In the genomic region with DNA sequence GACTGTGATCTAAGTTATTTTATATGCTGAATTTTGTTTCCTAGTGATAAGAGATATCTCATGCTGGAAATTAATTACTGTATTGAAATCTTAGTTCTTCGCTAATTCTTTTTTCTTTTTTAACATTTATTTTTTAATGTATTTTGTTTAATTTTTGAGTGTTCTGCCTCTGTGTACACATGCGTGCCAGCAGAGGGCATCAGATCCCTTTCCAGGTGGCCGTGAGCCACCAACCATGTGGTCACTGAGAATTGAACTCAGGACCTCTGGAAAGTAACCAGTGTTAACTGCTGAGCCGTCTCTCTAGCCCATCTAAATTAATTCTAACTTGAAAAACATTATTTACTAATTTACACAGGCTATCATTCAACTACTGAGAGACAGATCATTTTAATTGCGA, we compare ENCODE assay signal across 8 mouse cellular contexts.
A peak's percentile ranks its signal among the peaks of the same experiment; 100 is the strongest.
DNase-seq lines count a peak whose midpoint lies in the region; ATAC-seq lines count a peak whose summit lies in the region.

No protein-coding gene starts in this region.

- DNase-seq in CD4-positive, CD25-positive, alpha-beta regulatory T cell, adult 2 months (ENCODE audit: low read depth, low spot score), result peak; percentile 57
- peak; percentile 10 for DNase-seq in left cerebral cortex, postnatal 4 days
- no peak for DNase-seq in left cerebral cortex, postnatal 14 days (ENCODE audit: low spot score in 2 of 2)
- peak; percentile 40 for DNase-seq in embryo, embryonic 11 days
- no peak for DNase-seq in ovary, adult 18-20 months (ENCODE audit: low spot score)

- intact Hi-C loops in left cerebral cortex, postnatal 4 days (cut with DNase I), result no loop called here
- intact Hi-C loops in left cerebral cortex, postnatal 14 days (cut with DNase I), result loop anchor here (10.0 kb wide), 1 partner anchor 127 kb away; no protein-coding TSS in a partner anchor

- no peak for ATAC-seq in CD4-positive, CD25-positive, alpha-beta regulatory T cell, adult 4 months
- ATAC-seq in megakaryocyte-erythroid progenitor cell, adult 5-6 weeks (replicated peaks; ENCODE audit: low FRiP score, low TSS enrichment, poor library complexity, severe bottlenecking), result peak; percentile 55; the same call in 1 of the 2 replicates
- no peak for ATAC-seq in monocyte, adult 5-6 weeks (replicated peaks; ENCODE audit: insufficient number of reproducible peaks, low FRiP score, low TSS enrichment, poor library complexity, severe bottlenecking)

Comparison
In these comparisons a context has a peak if more than half of its experiments do, and no peak if none do; other contexts are left out.
1. DNase-seq: peak in CD4-positive, CD25-positive, alpha-beta regulatory T cell, adult 2 months (single experiment), left cerebral cortex, postnatal 4 days (single experiment) and embryo, embryonic 11 days (single experiment); none in left cerebral cortex, postnatal 14 days (0 of 2) and ovary, adult 18-20 months (single experiment).